15 mouse cellular contexts compared by ENCODE assay signal in the genomic region with DNA sequence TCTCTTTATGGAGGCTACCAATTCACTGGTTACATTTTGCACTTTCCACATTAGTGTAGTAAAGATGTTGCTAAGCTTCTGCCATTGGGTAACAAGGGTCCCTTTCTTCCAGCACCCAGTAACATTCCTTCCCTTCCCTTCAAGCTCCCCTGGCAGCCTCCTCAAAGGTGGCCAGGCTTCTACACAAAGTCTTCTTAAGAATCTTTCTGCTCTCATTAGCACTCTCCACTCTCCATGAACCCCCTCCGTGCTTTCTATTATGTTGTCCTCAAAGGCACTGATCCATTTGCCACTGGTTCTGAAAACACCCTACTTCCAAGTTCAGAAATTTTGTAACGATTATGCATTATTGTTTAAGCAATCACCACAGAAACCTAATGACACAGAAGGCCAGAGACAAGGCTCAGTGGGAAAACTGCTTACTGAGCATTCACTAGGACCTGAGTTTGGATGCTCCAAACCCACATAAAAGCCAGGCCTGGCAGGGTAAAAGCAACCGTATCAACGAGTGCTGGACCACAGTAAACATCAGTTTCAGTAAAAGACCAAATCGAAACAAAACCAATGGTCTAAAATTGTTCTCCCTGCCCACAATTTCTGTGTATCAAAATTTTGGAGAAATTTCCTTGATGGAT.
DNase-seq lines count a peak whose midpoint lies in the region; ATAC-seq and TF ChIP-seq lines count a peak whose summit lies in the region.
"Had no signal": no experiment of that assay in that cellular context is flagged by ENCODE, and none has a peak within 500 bp of the region (broad histone marks: within the 10 kb centered on the region; RNA-seq: fewer than 3 reads in every experiment).

No protein-coding gene starts in this region.

- no peak overlapping the region for H3K4me3 ChIP-seq in cortical plate, adult 2 months (ENCODE audit: insufficient read depth, low read length)
- H3K4me3 ChIP-seq in hindbrain, postnatal 0 days (ENCODE audit: low read length): no peak overlapping the region
- H3K4me3 ChIP-seq in intestine, postnatal 0 days (ENCODE audit: low read depth, low read length): no peak overlapping the region
- H3K4me3 ChIP-seq: erythroblast, embryonic 14.5 days; stomach, embryonic 15.5 days had no signal

- DNase-seq in layer of hippocampus, adult 11-12 months (ENCODE audit: low spot score): peak; percentile 27
- DNase-seq in layer of hippocampus, postnatal 25 days (ENCODE audit: extremely low spot score in 1 of 2, low spot score in 1 of 2): no peak
- DNase-seq in Muller cell, postnatal 12 days (ENCODE audit: inconsistent ontology term): peak; percentile 14
- peak; percentile 46 for DNase-seq in hindbrain, postnatal 0 days (ENCODE audit: low spot score)
- DNase-seq in heart, adult 11 months: no peak
- no peak for DNase-seq in urinary bladder, postnatal 25 days (ENCODE audit: low spot score)
- DNase-seq: adrenal gland, postnatal 36 days; gastrocnemius, postnatal 25 days; kidney, adult 9 months; liver, postnatal 0 days; lung, postnatal 4 days had no signal

- 0 out of 2 replicates have a peak overlapping the region, but pooled peaks have one; percentile 71 for H3K27ac ChIP-seq in cortical plate, adult 2 months (ENCODE audit: insufficient read depth, low read length)
- H3K27ac ChIP-seq in hindbrain, postnatal 0 days: peak overlapping the region; percentile 59; the same call in 1 of the 2 replicates
- H3K27ac ChIP-seq in intestine, postnatal 0 days (ENCODE audit: low read depth, low read length): no peak overlapping the region
- H3K27ac ChIP-seq: stomach, embryonic 15.5 days had no signal

- 34% methylated on average over 5 of the region's 5 CpGs for WGBS in hindbrain, postnatal 0 days
- WGBS in intestine, postnatal 0 days: 89% methylated on average over 5 of the region's 5 CpGs

- no peak overlapping the region for H3K9ac ChIP-seq in hindbrain, postnatal 0 days (replicated peaks; ENCODE audit: low read length)
- no peak overlapping the region for H3K9ac ChIP-seq in intestine, postnatal 0 days (ENCODE audit: low read depth, low read length)
- H3K9ac ChIP-seq: liver, postnatal 0 days; stomach, embryonic 15.5 days had no signal

- no peaks in the 10 kb centered on the region for H3K9me3 ChIP-seq in hindbrain, postnatal 0 days (ENCODE audit: low read length)
- no peaks in the 10 kb centered on the region for H3K9me3 ChIP-seq in intestine, postnatal 0 days (ENCODE audit: control insufficient read depth)
- H3K9me3 ChIP-seq: stomach, embryonic 15.5 days had no signal

- peak; percentile 92 for ATAC-seq in hindbrain, postnatal 0 days
- no peak for ATAC-seq in intestine, postnatal 0 days
- ATAC-seq: liver, postnatal 0 days had no signal

- H3K36me3 ChIP-seq in hindbrain, postnatal 0 days (ENCODE audit: insufficient read depth, low read length): no peaks in the 10 kb centered on the region
- no peaks in the 10 kb centered on the region for H3K36me3 ChIP-seq in intestine, postnatal 0 days (ENCODE audit: control insufficient read depth, insufficient read depth)
- H3K36me3 ChIP-seq: stomach, embryonic 15.5 days had no signal

- no peak for TF ChIP-seq POLR2A in cortical plate, adult 2 months (IDR thresholded peaks at IDR 0.05; ENCODE audit: extremely low read depth, insufficient read depth, low read length)

- no peaks in the 10 kb centered on the region for H3K4me1 ChIP-seq in cortical plate, adult 2 months (ENCODE audit: control insufficient read depth, insufficient read depth, low read length)
- H3K4me1 ChIP-seq in hindbrain, postnatal 0 days (ENCODE audit: insufficient read depth, low read length): no peaks in the 10 kb centered on the region
- no peaks in the 10 kb centered on the region for H3K4me1 ChIP-seq in intestine, postnatal 0 days (replicated peaks; ENCODE audit: control insufficient read depth, insufficient read depth, low read length)
- H3K4me1 ChIP-seq: stomach, embryonic 15.5 days had no signal

- TF ChIP-seq CTCF in cortical plate, adult 2 months (IDR thresholded peaks at IDR 0.05; ENCODE audit: extremely low read depth, insufficient read depth, low read length): no peak
- no peak for TF ChIP-seq CTCF in hindbrain, postnatal 0 days (IDR thresholded peaks at IDR 0.05; ENCODE audit: low read depth)
- no peak for TF ChIP-seq CTCF in intestine, postnatal 0 days (IDR thresholded peaks at IDR 0.05; ENCODE audit: low read depth)

- no peak overlapping the region for H3K4me2 ChIP-seq in hindbrain, postnatal 0 days (ENCODE audit: low read depth, low read length)
- H3K4me2 ChIP-seq in intestine, postnatal 0 days (replicated peaks; ENCODE audit: low read depth): no peak overlapping the region
- H3K4me2 ChIP-seq: stomach, embryonic 15.5 days had no signal

- H3K27me3 ChIP-seq in hindbrain, postnatal 0 days (ENCODE audit: insufficient read depth, low read length): no peaks in the 10 kb centered on the region
- no peaks in the 10 kb centered on the region for H3K27me3 ChIP-seq in intestine, postnatal 0 days (replicated peaks; ENCODE audit: control insufficient read depth, insufficient read depth, low read length)
- H3K27me3 ChIP-seq: stomach, embryonic 15.5 days had no signal

Comparison
In these comparisons a context has a peak if more than half of its experiments do, and no peak if none do; other contexts are left out.
1. DNase-seq: peak in layer of hippocampus, adult 11-12 months (single experiment), Muller cell, postnatal 12 days (single experiment) and hindbrain, postnatal 0 days (single experiment); none in layer of hippocampus, postnatal 25 days (0 of 2), heart, adult 11 months (single experiment) and urinary bladder, postnatal 25 days (single experiment).